In genomic region chr7:137085969-137086606, GRCm38 (mm10) we compare ENCODE assay signal across 8 mouse cellular contexts.
DNase-seq lines count a peak whose midpoint lies in the region; ATAC-seq lines count a peak whose summit lies in the region.

No protein-coding gene starts in this region.

- ATAC-seq in activated CD4-positive, CD25-positive, alpha-beta regulatory T cell, adult 4 months, result no peak

- peak; percentile 89 for DNase-seq in 3134 (ENCODE audit: extremely low read depth, insufficient read length, low spot score)
- peak; percentile 74 for DNase-seq in adrenal gland, adult 8-10 months
- peak; percentile 82 to 88 for DNase-seq in heart, adult 18-20 months
- peak; percentile 73 to 79 for DNase-seq in kidney, adult 8-10 months
- DNase-seq in lung, postnatal 25 days (ENCODE audit: low spot score), result peak; percentile 75
- peak; percentile 76 to 78 for DNase-seq in urinary bladder, postnatal 4 days (ENCODE audit: low spot score in 2 of 2)
- no peak for DNase-seq in left cerebral cortex, postnatal 36 days (ENCODE audit: low spot score in 2 of 2)

- intact Hi-C loops in left cerebral cortex, postnatal 36 days (cut with DNase I), result no loop called here

Comparison
In these comparisons a context has a peak if more than half of its experiments do, and no peak if none do; other contexts are left out.
1. DNase-seq: peak in 3134 (single experiment), adrenal gland, adult 8-10 months (single experiment), heart, adult 18-20 months (2 of 2), kidney, adult 8-10 months (2 of 2), lung, postnatal 25 days (single experiment) and urinary bladder, postnatal 4 days (2 of 2); none in left cerebral cortex, postnatal 36 days (0 of 2).